Mouse (Mus musculus): ENCODE measurements at regions not wholly inside any gene's neighbourhood (a gene's known extent, or its start where the extent isn't known, plus 50 kb on each side); places are given as distances from the start of the nearest gene placed in this dataset.

DNA sequence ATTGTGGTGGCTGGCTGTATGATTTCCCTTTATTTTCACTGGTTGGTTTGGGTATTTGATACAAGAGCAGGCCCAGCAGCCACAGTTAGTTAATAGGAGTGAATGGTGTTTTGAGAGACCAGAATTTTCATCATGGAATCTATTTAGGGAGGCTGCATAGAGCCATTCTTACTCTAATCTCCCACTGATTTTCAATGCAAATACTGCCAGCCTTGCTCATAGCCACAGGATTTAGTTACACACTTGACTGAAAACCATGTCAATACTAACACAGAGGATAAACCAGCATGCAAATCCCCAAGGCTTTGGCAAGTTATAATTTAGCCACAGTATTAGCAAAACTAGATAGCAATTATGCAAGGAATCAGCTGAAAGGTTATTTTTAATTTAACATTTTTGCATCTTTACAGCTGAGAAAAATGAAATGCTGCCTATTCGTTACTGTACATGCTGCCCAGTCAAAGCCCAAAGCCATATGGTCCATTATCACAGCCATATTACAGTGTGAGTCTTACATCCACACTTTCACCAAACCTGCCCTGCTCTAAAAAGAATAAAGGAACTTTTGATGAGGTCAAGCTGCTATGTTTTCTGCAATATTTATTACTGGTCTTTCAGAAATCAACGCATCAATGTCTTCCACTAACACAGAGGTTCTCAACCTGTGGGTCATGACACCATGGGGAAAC, 1000.5 kb upstream of the Flrt2 start:
- TF ChIP-seq GATA1 (IDR thresholded peaks at IDR 0.05; ENCODE audit: borderline replicate concordance, low read length) (no peak), CTCF (IDR thresholded peaks at IDR 0.05; ENCODE audit: low read depth, low read length) (no peak), POLR2AphosphoS5 (IDR thresholded peaks at IDR 0.05; ENCODE audit: insufficient replicate concordance, low read depth, low read length) (no peak)
